Mouse (Mus musculus) hindbrain, embryonic 16.5 days (tissue): ENCODE results near the gene Ptprn2. TPM values are rescaled to one million over a fixed set of nuclear protein-coding genes. Genes with fewer than 3 reads are reported as not detected.

Experiments
- ATAC-seq: fragments of 200-750 bp; cut with Nextera tagmentation; 2 replicates; pipeline ENCODE4 v1.8.0; 2017; ENCODE audit warnings: moderate TSS enrichment, moderate library complexity
- H3K27ac ChIP-seq: fragments of 300-500 bp; sonication (generic); 2 replicates; pipeline ENCODE4 v1.5.1; 2014; ENCODE audit warnings: low read depth, mild to moderate bottlenecking, control low read depth, low read length, moderate library complexity
- H3K27me3 ChIP-seq: fragments of 300-500 bp; sonication (generic); replicated peaks from 2 replicates; pipeline ENCODE4 v1.6.1; 2014; ENCODE audit warnings: low read length; ENCODE audit not compliant: control insufficient read depth, insufficient read depth
- H3K36me3 ChIP-seq: fragments of 300-500 bp; sonication (generic); 2 replicates; pipeline ENCODE4 v1.6.1; 2014; ENCODE audit warnings: mild to moderate bottlenecking, low read length, moderate library complexity, mixed read lengths; ENCODE audit not compliant: control insufficient read depth, insufficient read depth
- H3K4me1 ChIP-seq: fragments of 300-500 bp; sonication (generic); 2 replicates; pipeline ENCODE4 v1.6.1; 2014; ENCODE audit warnings: low read depth, low read length; ENCODE audit not compliant: control insufficient read depth, insufficient read depth
- H3K4me2 ChIP-seq: fragments of 300-500 bp; sonication (generic); 2 replicates; pipeline ENCODE4 v1.6.1; 2014; ENCODE audit warnings: mild to moderate bottlenecking, low read length, control low read depth, moderate library complexity
- H3K4me3 ChIP-seq: fragments of 300-500 bp; sonication (generic); 2 replicates; pipeline ENCODE4 v1.5.1; 2014; ENCODE audit warnings: mild to moderate bottlenecking, low read length, control low read depth, moderate library complexity
- H3K9ac ChIP-seq: fragments of 300-500 bp; sonication (generic); 2 replicates; pipeline ENCODE4 v1.6.1; 2014; ENCODE audit warnings: low read depth, mild to moderate bottlenecking, control low read depth, low read length, moderate library complexity
- H3K9me3 ChIP-seq: fragments of 300-500 bp; sonication (generic); 2 replicates; pipeline ENCODE4 v1.6.1; 2014; ENCODE audit warnings: mild to moderate bottlenecking, low read length, moderate library complexity; ENCODE audit not compliant: control insufficient read depth
- WGBS: fragments of 180-500 bp; shearing (Covaris S2); extraction: QIAGEN DNeasy Blood & Tissue Kit; methylation state at CpG from one replicate; pipeline ENCODE4 v1.1.7; 2014; 5-methylcytosine and 5-hydroxymethylcytosine counted together
- polyA plus RNA-seq: library from polyadenylated mRNA; unstranded; fragments of >200 nt; fragmentation: Nextera tagmentation; extraction: Ambion mirVana; gene quantifications from 2 replicates; pipeline ENCODE4 v1.2.1, GENCODE M21; 2015

Ptprn2 gene
- polyA plus RNA-seq, 1 experiment from 2014 or later: 11.7 TPM

DNA sequence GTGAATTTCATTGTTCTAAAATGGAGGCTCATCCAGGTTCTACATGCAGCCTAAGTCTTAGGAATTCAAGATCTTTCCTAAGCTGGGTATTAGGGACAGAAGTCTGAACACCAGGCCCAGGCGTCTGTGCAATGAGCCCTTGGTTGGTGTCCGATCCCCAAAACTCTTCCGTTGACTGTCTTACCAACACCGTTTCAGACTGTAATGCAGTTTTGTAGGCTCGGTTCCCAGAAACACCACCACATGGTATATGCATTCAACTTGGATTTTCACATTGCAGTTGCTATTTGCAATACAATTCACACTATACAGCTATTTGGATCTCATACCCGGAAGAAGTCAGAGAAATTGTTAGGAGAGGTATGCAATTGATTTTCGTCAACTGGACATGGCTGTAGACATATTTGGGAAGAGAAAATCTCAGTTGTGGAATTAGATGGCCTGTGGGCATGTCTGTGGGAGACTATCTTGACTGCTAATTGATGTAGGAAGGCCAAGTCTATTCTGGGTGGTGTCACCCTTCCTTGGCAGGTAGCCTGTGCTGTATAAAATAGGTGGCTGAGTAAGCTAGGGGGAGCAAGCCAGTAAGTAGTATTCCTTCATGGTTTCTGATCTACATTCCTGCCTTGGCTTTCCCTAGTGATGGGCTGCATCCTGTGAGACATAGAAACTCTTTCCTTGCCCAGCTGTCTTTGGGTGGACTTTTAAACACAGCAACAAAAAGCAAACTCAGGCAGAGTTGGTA lies 109.5 kb downstream of the Ptprn2 start:
- peaks cover 29% of the 10 kb centered on the region for H3K4me1 ChIP-seq
- H3K4me2 ChIP-seq: no peak overlapping the region
- H3K4me3 ChIP-seq: no peak overlapping the region
- H3K27ac ChIP-seq: no peak overlapping the region
- H3K27me3 ChIP-seq: no peaks in the 10 kb centered on the region
- no peaks in the 10 kb centered on the region for H3K9me3 ChIP-seq
- H3K9ac ChIP-seq: no peak overlapping the region
- no peak for ATAC-seq
- WGBS: 96% methylated on average over 7 of the region's 7 CpGs
- H3K36me3 ChIP-seq: no peaks in the 10 kb centered on the region

- H3K4me2 ChIP-seq: no peak overlapping the region
- no peak overlapping the region for H3K27ac ChIP-seq
- H3K4me1 ChIP-seq: peaks cover 36% of the 10 kb centered on the region
- H3K27me3 ChIP-seq: no peaks in the 10 kb centered on the region
- ATAC-seq: no peak
- no peak overlapping the region for H3K9ac ChIP-seq
- H3K9me3 ChIP-seq: no peaks in the 10 kb centered on the region
- H3K4me3 ChIP-seq: no peak overlapping the region
- 95% methylated on average over 4 of the region's 4 CpGs for WGBS
- H3K36me3 ChIP-seq: no peaks in the 10 kb centered on the region
These were observed 110.2 kb downstream of the Ptprn2 start for GRCm38 (mm10) chr12:116595727-116596126.

- 95% methylated on average over 20 of the region's 20 CpGs for WGBS
- Histone ChIP-seq H3K36me3 (no peaks in the 10 kb centered on the region), H3K4me2 (no peak overlapping the region), H3K9ac (no peak overlapping the region), H3K9me3 (no peaks in the 10 kb centered on the region), H3K27me3 (no peaks in the 10 kb centered on the region), H3K4me3 (no peak overlapping the region), H3K4me1 (peaks cover 36% of the 10 kb centered on the region), H3K27ac (no peak overlapping the region)
- no peak for ATAC-seq
These were observed 111.5 kb downstream of the Ptprn2 start for GRCm38 (mm10) chr12:116596993-116597392.

- Histone ChIP-seq H3K4me3 (no peak overlapping the region), H3K9ac (no peak overlapping the region), H3K4me2 (no peak overlapping the region), H3K27me3 (no peaks in the 10 kb centered on the region), H3K27ac (no peak overlapping the region), H3K9me3 (no peaks in the 10 kb centered on the region), H3K4me1 (peaks cover 36% of the 10 kb centered on the region), H3K36me3 (no peaks in the 10 kb centered on the region)
- ATAC-seq: peak; percentile 19; the same call in 1 of the 2 replicates
- 54% methylated on average over 5 of the region's 5 CpGs for WGBS
These were observed 112.2 kb downstream of the Ptprn2 start for GRCm38 (mm10) chr12:116597670-116598069.

GRCm38 (mm10) chr12:116598123-116599005 lies 112.8 kb downstream of the Ptprn2 start:
- peak overlapping the region; percentile 45 for H3K27ac ChIP-seq
- H3K36me3 ChIP-seq: no peaks in the 10 kb centered on the region
- no peak overlapping the region for H3K4me3 ChIP-seq
- no peaks in the 10 kb centered on the region for H3K27me3 ChIP-seq
- H3K9me3 ChIP-seq: no peaks in the 10 kb centered on the region
- H3K4me2 ChIP-seq: no peak overlapping the region
- peaks cover 36% of the 10 kb centered on the region for H3K4me1 ChIP-seq
- ATAC-seq: no peak
- 60% methylated on average over 8 of the region's 8 CpGs for WGBS
- 0 out of 2 replicates have a peak overlapping the region, but pooled peaks have one; percentile 13 for H3K9ac ChIP-seq

DNA sequence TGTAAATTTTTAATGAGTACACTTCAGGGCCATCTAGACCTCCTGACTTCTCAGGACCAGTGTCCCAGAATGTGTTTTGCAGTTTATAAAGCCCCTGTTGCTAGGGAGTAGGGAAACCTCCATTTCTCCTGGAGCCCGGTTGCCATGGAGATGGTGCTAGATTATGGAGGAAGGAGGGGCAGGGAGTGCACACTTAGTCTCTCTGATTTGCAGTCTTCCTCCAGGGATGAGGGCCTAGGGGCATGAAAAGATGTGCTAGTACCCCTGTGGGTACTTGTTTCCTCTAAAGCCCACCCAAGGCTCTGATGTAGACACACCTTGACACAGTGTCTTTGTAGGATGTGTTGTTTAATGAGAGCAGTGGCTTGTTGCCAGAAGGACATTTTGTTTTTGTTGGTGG lies 114.0 kb downstream of the Ptprn2 start:
- Histone ChIP-seq H3K27me3 (no peaks in the 10 kb centered on the region), H3K9ac (no peak overlapping the region), H3K4me3 (no peak overlapping the region), H3K4me1 (peaks cover 31% of the 10 kb centered on the region), H3K9me3 (no peaks in the 10 kb centered on the region), H3K27ac (peak overlapping the region; percentile 85), H3K4me2 (peak overlapping the region; percentile 24; the same call in 1 of the 2 replicates), H3K36me3 (no peaks in the 10 kb centered on the region)
- WGBS: 37% methylated on average over 1 of the region's 1 CpGs
- ATAC-seq: peak; percentile 82

DNA sequence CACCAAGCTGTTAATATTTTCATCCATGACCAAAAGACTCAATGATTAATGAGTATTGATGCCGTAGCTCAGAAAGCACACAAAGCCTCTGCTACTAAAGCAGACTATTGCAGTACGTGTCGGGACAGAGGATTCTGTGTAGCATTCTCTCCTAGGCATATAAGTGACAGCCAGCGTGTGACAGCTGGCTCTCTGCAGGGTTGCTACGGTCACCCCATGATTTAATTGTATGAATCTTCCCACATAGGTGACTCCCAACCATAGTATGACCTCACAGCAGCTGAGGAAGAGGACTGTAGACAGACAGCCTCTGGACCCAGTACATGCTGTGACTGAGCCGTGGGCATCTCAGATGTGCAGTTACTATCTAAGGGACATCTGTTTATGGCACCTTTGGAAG lies 114.5 kb downstream of the Ptprn2 start:
- H3K9ac ChIP-seq: no peak overlapping the region
- peak overlapping the region; percentile 85 for H3K27ac ChIP-seq
- H3K4me3 ChIP-seq: no peak overlapping the region
- no peaks in the 10 kb centered on the region for H3K9me3 ChIP-seq
- H3K27me3 ChIP-seq: no peaks in the 10 kb centered on the region
- WGBS: 28% methylated on average over 6 of the region's 6 CpGs
- H3K4me1 ChIP-seq: peaks cover 30% of the 10 kb centered on the region
- no peaks in the 10 kb centered on the region for H3K36me3 ChIP-seq
- H3K4me2 ChIP-seq: no peak overlapping the region
- peak; percentile 64 for ATAC-seq

DNA sequence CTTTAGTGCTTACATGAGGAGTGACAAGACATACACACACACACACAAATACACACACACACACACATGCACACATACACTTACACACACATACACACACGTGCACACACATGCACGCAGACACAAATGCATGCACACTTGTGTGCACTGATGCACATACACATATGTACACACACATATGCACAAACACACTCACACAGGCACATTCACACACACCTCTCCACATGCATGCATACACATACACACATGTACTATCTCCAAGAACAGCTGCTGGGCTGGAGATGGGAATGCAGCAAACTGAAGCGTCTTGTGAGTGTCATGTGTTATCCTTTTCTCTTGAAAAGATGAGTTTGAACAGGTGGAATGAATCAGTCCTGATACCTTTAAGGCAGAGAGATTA lies 115.9 kb downstream of the Ptprn2 start:
- H3K9ac ChIP-seq: no peak overlapping the region
- WGBS: 91% methylated on average over 3 of the region's 3 CpGs
- H3K36me3 ChIP-seq: no peaks in the 10 kb centered on the region

GRCm38 (mm10) chr12:116601921-116602320 lies 116.4 kb downstream of the Ptprn2 start:
- Histone ChIP-seq H3K9ac (no peak overlapping the region), H3K9me3 (no peaks in the 10 kb centered on the region), H3K4me1 (peaks cover 30% of the 10 kb centered on the region), H3K27ac (no peak overlapping the region), H3K4me2 (no peak overlapping the region), H3K27me3 (no peaks in the 10 kb centered on the region), H3K4me3 (no peak overlapping the region), H3K36me3 (no peaks in the 10 kb centered on the region)
- ATAC-seq: no peak
- WGBS: 77% methylated on average over 5 of the region's 5 CpGs

More for the DNA sequence above, 115.9 kb downstream of the Ptprn2 start:
- Histone ChIP-seq H3K27me3 (no peaks in the 10 kb centered on the region), H3K4me2 (no peak overlapping the region), H3K27ac (no peak overlapping the region), H3K4me3 (no peak overlapping the region), H3K9me3 (no peaks in the 10 kb centered on the region), H3K4me1 (peaks cover 30% of the 10 kb centered on the region)
- ATAC-seq: no peak
